Mouse (Mus musculus): ENCODE data around the gene Galnt2.

Gene Galnt2

GRCm38 (mm10) chr8:124294425-124294824, 63.2 kb downstream of the Galnt2 start:
- DNase-seq: no peak

DNA sequence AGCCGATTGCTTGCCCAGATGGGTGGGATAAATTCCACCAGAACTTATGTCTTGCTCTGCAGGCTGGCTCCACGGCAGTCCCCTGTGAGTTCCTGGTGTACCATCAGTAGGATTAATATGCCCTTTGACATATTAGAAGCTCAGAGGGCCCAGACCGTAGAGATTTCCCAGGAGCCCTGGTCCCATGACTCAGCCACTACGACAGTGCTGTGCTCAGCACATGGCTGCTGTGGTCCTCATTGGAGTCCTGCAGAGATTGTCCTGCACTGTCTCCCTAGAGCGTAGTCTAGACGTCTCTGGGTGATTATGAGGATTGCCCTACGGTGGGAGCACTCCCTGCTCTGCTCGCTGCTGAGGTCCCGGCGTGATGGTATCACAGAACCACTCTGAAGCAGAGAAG, 63.7 kb downstream of the Galnt2 start:
- no peak for DNase-seq

DNA sequence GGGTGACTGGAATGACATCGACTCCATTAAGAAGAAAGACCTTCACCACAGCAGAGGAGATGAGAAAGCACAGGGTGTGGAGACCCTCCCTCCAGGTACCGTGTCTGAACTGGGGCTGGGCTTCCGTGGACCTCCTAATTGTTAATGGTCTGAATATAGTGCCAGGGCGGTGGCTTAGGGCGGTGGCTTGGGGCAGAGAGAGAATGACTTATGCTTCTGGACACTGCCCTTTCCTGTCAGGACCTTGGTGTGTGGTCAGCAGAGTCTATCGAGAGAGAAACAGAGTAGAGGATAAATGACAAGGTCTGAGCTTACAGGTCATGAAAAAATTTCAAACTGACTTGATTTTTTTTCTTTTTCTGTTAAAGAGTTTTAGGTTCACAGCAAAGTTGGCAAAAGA, 64.2 kb downstream of the Galnt2 start:
- no peak for DNase-seq

DNA sequence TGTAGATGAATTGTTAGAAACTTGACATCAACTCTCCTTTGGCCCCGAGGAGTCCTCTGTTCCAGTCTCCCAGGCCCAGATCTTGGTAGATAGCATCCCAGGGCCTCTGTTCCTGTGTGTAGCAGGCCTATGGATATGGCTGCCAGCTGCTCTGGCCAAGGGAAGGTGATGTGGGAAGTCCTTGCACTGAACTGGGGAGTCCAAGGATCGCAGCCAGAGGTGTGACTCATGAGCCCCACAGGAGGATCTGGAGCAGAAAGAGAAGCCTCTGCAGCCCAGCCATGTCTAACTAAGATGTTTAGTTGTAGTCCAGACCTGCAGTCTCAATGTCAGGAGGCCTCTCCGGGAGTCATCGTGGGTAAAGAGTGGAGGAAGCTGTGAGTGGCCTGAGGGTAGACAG, 70.3 kb downstream of the Galnt2 start:
- DNase-seq: no peak

- DNase-seq: no peak
Observed at GRCm38 (mm10) chr8:124301935-124302555, 70.9 kb downstream of the Galnt2 start.

DNA sequence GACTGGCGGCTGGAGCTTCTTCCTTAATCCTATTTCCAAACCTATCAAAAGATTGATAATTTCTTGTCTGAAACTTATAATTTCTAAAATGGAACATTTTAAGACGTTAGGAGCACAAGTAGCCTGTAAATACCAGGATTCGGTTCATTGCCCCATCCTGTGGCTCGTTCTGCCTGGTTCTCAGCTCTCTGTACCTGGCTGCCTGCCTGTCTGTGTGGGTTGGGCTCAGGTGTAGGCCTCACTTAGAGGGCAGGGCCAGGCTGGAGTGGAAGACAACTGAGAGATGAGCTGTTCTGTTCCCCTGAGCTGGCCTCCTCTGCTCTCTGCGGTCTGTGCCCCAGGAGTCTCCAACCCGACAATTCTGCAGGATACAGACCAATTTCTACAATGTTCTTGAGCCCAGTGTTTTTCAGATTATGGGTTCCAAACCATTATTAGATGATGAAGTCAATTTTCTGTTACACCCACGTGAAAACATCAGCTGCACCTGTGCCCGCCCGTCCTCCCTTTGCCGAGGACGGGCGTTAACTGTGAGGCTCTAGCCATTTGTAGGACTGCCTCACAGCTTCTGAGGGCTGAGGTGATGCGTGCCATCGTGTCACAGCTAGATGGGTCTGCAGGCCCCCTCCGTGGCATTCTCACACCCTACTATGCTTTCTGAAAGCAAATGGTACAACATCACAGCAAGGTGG, 72.2 kb downstream of the Galnt2 start:
- peak; percentile 48 to 51 for DNase-seq

- no peak for DNase-seq
Observed at GRCm38 (mm10) chr8:124304141-124304540, 73.0 kb downstream of the Galnt2 start.

DNA sequence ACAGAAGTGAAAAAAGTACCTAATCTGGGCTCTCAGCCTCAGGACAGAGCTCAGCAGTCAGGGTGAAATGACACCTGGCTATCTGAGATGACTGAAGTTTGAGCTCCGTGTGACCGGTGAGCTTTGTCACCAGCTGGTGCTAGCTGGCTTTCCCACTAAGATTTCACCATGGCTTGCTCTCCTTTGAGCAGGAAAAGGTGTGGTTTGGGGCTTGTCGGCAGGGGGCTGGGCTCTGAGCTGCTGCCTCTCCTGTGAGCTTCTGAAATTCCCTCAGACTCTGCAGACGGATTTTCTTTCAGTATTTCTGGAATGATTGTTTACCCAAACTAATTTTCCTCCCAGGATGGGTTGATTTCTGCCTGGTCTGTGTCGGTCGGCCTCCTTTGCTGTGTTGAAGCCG, 75.4 kb downstream of the Galnt2 start:
- DNase-seq: no peak

- DNase-seq: no peak
Observed at GRCm38 (mm10) chr8:124307700-124308099, 76.5 kb downstream of the Galnt2 start.

DNA sequence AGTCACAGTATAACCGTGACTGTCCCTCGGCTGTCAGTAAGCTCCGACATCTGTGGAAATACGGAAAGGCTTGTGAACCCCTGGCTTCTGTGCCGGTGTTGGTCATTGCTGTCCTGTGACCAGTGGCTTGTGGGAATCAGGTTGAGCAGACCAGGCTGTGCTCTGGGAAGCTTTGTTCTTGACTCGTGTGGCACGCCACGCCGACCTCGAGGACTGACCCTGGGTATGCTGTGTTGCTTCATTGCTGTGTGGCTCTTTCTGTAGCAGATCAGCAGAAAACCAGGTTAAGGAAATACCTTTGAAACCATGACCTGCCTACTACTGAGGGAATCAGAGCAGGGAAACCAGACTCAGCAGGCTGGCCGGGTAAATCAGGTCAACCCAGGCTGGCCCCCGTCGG, 79.3 kb downstream of the Galnt2 start:
- DNase-seq: peak; percentile 12 to 13

DNA sequence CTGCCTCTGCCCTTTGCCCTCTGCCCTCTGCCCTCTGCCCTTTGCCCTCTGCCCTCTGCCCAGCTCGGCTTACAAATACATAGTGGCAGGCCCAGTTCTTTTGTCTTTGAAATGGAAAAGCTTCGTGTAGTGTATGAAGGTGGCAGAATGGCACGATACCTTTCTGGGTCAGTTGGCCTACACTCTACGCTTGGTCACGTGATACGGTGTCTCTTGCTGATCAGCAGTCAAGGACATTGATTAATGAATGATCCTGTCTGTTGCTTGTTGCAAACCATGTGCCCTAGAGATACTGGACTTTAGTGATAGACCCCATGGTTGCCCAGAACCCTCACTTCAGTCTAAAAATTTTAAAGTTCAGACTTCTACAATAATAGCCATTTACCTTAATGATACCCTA, 79.9 kb downstream of the Galnt2 start:
- peak in 1 of 2 experiments; percentile 13 for DNase-seq

GRCm38 (mm10) chr8:124311723-124312122, 80.5 kb downstream of the Galnt2 start:
- no peak for DNase-seq

DNA sequence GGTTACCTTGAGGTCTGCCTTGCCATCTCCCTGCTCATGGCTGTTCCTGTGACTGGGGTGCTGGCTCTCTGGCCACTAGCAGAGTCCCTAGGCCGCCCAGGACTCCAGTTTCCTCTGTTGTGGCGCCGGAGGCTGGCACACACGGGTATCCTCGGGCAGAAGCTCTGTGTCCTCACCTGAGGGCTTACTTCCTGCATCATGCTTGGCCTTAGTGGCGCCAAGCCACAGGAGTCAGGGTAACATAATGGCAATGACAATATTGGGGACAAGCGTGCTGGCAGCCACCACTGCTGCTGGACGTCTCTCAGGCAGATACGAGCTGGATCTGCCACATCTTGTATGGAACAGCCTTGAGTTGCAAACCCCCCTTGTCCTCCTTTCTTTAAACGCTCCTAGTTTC, 81.0 kb downstream of the Galnt2 start:
- DNase-seq: no peak

DNA sequence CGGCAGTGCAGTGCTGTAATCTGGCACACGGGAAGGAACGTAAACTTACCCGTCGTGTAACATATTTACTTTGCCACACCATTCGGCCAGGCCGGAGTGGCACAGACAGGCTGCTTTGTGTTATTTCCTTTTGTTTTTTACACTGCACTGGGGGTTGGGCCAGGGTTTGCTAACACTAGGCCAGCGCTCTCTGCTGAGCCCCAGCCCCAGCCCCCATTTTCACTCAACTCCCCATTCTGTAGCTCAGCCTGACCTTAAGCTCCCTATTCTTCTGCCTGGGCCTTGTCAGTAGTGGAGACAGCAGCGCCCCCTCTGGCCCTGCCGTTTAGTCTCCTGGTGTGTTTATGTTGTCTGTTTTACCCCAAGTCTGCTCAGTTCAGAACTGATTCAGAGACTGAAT, 83.6 kb downstream of the Galnt2 start:
- DNase-seq: no peak

DNA sequence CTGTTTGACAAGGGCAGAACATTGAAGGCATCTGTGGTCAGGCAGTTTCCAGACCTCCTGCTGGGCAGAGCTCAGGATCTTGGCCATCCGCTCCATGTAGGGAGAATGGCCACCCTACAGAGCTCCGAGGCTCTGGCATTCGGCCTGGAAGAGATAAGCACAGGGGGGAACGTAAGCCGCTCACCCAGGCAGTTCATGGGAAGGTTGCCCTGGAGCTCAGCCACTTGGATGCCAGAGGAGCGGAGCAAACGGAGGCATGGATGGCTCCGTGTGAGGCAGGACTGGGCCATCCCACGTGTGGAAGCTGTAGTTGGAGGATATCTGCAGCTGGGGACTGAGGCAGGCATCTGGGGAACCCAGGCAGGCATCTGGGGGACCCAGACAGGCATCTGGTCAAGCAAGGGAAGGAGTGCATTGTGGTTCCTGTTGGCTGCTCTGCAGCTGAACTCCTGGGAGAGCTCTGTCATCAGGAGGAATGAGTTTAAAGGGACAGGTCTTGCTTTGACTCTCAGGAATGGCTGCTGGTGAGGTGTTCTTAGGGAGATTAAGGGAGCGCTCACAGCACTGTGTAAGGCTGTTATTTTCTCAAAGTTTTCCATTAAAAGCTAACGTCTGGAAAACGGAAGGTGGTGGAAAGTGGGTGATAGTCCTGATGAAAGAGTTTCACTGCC, 85.4 kb downstream of the Galnt2 start:
- DNase-seq: peak; percentile 37 to 39

- DNase-seq: no peak
Observed at GRCm38 (mm10) chr8:124317191-124317682, 86.0 kb downstream of the Galnt2 start.

DNA sequence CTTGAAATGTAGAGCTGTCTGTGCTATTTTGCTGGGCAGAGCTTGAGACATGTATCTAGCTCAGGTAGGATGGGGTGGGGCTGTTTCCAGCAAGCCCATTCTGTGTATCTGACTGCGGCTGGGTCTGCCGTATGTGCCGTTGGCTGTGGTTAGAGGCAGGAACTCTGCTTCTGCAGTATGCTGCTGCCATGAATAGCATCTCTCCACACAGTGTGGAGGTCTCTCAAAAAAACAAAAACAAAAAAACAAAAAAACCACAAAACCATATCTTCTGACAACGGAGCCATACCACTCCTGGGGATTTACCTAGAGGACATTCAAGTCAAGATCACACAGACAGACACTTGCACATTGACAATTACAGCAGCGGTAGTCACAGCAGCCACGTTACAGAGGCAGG, 86.6 kb downstream of the Galnt2 start:
- no peak for DNase-seq

- no peak for DNase-seq
Observed at GRCm38 (mm10) chr8:124318612-124319315, 87.6 kb downstream of the Galnt2 start.

- DNase-seq: no peak
Observed at GRCm38 (mm10) chr8:124319316-124319652, 88.1 kb downstream of the Galnt2 start.

DNA sequence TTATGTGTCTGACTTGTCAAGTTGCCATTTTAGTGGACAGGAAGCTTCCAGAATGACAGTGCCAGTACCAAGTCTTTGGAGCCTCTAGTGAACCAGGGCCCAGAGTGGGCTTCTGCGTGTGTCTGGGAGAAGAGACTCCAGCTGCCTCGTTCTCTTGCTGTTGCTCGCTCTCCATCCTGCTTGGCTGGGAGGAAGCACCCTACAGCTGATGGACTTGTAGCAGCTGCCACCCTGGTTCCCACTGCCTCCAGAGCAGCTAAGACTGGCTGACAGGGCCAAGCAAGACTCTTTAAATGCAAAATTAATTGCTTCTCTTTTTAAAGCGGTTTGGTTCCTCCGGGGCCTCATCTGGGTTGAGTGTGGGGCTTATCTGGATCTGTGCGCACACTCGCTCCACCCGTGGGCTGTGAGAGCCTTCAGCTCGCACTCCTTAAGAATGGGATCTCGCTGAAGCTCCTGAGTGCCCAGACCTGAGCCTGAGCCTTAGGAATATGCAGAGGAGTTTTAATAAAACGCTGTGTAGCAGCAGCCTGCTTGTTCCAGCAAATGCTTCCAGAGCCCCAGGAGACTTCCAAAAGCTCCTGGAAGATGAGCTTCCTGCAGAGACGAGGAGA, 90.1 kb downstream of the Galnt2 start:
- DNase-seq: no peak

DNA sequence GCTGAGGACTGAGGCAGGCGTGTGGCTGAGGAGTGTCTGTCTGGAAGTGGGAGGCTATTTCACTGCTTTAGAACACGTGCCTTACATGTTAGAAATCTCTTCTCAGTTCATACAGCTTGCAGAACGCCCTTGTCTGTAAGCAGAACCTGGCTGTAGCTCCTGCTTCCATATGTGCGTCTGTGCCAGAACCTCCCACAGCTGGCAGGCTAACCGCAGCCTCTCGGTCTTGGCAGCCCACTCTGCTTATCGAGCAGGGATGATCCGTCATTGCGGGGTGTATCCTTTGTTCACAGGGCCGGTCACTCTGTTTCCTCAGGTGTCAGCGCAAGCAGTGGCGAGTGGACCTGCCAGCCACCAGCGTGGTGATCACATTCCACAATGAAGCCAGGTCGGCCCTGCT, 92.2 kb downstream of the Galnt2 start:
- no peak for DNase-seq

GRCm38 (mm10) chr8:124328259-124328658, 97.1 kb downstream of the Galnt2 start:
- DNase-seq: no peak

GRCm38 (mm10) chr8:124329690-124330089, 98.5 kb downstream of the Galnt2 start:
- DNase-seq: no peak

Measured in kidney, adult 8-10 months (tissue).